Mouse (Mus musculus) gastrocnemius, adult 8-10 months (tissue): Measurements from ENCODE around the gene Gipr. TPM values are rescaled to one million over a fixed set of nuclear protein-coding genes. Genes with fewer than 3 reads are reported as not detected.

Experiments used
- DNase-seq, 2 experiments: peaks; one replicate each; pipeline ENCODE4 v3.0.0; 2022; ENCODE audit warnings: low spot score in 2 of 2
- total RNA-seq, 4 experiments: library from RNA; stranded (reverse); gene quantifications; 2 replicates each; pipeline ENCODE4 v1.2.4; 2022

Gene Gipr
- total RNA-seq, 4 experiments from 2014 or later: 0.13 TPM; not detected in 3

GRCm38 (mm10) chr7:19148875-19149541 is 16.9 kb downstream of the Gipr start, which contains the start of gene Qpctl:
Qpctl (minus strand) TSS chr7:19149291.
- DNase-seq: peak; percentile 96 to 98

DNA sequence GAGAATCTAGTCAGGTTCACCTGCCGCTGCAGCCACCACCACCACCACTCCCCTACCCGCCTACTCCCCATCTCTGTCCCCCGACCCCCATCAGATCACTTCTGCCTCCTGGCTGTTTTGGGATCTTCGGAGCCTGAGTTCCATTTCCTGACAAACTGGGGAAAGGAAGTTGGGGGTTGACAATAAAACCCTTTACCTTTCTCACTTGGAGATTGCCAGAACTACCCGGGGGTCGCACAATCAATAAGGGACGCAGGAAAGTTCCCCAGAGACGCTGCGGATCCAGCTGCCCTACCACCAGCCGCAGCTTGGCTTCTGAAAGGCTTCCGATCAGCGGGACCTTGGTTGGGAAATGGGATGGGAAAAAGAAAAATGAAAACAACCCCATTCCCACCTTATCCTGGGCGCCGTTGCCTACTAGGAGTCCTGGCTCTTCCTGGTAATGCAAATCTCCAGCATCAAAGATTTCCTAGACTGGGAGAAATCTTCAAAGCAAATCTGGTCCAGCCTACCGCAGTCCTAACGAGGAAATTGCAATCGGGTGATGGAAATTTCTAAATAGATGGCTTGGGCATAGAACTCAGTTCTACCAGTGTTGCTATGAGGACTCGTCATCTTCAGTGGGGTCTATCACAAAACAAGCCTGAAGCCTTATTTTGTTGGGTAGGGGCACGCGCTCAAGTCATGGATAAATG is 17.6 kb downstream of the Gipr start:
- DNase-seq: no peak

DNA sequence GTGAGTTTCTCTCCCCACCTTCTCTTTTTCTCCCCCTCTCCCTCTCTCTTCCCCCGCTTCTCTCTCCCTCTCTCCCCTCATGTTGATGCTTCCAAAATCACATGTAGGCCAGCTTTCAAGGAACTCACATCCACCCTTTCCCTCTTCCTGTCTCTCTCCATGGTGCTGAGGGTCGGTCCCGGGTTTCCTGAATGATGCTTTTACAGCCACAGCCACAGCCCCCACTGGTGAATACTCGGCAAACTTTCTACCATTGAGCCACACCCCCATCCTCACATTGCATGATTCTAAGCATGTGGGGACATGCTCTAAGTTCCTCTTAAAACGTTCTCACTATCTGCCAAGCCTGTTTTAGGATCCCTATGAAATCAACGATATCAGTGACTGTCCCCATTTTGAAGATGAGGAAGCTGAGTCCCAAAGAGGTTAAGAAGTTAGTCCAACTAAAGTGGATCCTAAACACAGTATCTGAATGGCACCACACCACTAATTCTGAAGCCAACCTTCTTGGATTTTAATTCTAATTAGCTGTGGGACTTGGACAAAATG is 18.4 kb downstream of the Gipr start:
- DNase-seq: no peak

- no peak for DNase-seq
These were observed 19.1 kb downstream of the Gipr start for GRCm38 (mm10) chr7:19146793-19147192.

- peak in 1 of 2 experiments; percentile 40 for DNase-seq
These were observed 28.5 kb downstream of the Gipr start for GRCm38 (mm10) chr7:19137380-19137779.

GRCm38 (mm10) chr7:19136673-19137334 is 29.1 kb downstream of the Gipr start:
- no peak for DNase-seq

- no peak for DNase-seq
These were observed 29.8 kb downstream of the Gipr start for GRCm38 (mm10) chr7:19136168-19136567.

DNA sequence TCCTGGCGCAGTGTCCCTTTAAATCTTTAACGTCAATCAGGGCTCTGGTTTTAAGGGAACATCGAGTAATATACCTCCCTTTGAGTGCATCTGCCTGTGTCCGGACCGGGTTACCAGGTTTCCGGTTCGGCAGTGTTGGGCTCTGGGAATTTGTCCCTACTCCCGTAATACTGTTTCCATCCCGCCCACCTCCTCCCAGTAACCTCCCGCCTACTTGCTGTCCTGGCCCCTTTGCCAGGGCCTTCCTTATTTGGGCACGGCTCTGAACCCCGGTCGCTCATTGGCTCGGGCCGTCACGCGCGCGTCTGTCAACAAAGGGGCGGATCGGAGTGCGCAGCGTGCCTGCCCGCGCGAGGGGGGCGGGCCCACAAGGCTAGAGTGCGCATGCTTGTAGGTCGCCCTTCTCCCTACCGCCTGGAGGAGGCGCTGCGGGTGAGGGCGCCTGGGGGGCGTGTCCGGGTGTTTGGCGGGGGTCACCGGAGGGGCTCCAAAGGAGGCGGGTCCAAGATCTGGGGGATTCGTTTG is 34.5 kb downstream of the Gipr start:
- DNase-seq: peak; percentile 97 to 99

- no peak for DNase-seq
These were observed 35.3 kb downstream of the Gipr start for GRCm38 (mm10) chr7:19130657-19131056.

- no peak for DNase-seq
These were observed 36.5 kb downstream of the Gipr start for GRCm38 (mm10) chr7:19129396-19129795.

DNA sequence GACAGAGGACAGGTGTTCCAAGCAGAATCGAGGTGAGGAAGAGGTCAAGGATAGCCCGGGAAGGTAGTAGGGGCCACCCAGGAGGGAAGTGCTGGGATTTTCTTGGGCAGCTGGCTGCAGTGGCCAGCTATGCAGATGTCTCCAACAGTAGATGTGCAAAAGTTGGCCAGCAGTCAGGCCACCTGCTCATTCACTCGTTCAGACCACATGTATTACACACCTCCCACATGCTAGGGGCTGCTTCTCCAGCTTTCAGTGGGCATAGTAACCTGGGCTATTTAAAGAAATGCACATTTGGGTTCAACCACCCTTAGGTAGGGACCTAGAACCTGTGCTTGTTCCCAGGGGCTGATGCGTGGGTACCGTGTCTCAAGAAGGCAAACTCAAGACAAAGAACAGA is 38.2 kb downstream of the Gipr start:
- no peak for DNase-seq

DNA sequence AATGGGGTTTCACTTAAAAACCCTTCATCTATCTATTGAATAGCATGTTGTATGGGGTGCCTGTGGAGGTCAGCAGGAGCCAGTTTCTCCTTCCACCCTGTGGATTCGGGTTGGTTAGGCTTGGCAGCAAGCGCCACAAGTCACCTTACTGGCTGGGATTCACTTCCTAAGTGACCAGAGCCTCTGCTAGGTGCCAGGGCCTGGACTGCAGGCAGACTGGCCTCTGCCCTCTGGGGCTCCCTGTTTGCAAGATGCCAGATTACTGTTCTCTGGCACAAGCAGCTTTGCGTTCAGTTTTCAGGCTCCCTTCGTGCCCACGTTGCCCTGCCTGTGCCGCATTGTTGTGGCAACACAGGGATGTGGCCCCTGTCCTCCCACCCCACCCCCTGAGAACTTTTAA is 41.2 kb downstream of the Gipr start:
- DNase-seq: no peak

GRCm38 (mm10) chr7:19121686-19122085 is 44.2 kb downstream of the Gipr start:
- no peak for DNase-seq

DNA sequence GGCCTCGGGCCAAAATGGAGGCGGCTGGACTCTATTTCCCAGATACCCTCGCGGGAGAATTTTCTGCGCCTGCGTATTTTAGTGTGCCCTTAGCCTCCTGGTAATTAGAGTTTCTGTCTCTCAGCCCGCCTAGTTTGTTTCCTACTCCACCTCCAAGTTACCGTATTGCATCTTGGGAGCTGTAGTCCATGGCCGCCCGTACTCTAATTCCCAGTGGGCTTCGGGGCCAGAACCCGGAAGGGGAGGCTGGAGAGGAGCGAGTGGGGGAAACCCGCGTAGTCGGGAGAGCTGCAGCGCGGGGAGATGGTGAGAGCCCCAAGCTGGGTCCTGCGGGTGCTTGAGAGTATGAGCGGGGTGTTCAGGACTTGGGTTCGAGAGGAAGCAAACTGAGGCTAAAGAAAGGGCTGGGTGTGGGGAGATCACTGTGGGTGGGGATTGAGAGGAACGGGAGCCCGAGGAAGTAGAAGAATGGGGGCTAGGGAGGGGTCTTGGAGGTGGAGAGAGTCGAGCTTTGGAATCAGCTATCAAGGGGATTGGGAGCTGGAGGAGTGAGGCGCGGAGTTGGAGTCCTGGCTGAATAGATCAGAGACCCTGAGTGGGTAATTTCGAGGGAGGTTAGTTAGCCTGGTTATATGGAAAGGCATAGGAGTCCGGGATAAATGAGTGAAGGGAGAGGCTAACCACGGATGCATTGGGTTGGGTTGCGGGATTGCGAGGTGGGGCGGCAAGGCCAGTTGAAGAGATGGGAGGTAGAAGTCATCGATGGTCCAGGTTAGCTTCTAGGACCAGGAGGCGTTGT is 46.1 kb downstream of the Gipr start, which contains the start of gene Fbxo46:
Gene Fbxo46, plus strand, starts transcription at position 229 of the 799 bp plus-strand sequence.
- peak; percentile 84 to 89 for DNase-seq

DNA sequence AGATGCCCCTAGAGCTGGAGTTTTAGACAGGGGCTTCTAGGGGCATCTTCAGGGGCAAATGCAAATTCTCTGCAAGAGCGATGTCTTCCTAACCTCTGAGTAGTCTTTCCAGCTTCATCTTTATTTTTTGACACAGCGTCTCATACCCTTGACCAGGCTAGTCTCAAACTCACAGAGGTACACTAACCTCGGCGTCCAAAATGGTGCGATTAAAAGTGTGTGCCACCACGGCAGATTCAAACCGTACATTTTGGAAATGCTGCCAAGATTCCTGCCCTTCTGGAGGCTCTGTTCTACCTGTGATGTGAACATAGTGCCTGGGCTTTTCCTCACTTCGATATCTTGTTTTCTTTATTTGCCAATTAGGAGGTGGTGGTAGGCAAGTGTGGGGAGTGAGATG is 46.8 kb downstream of the Gipr start:
- DNase-seq: no peak

- DNase-seq: peak in 1 of 2 experiments; percentile 40
These were observed 47.7 kb downstream of the Gipr start, which contains the start of gene Gm4969 for GRCm38 (mm10) chr7:19118028-19118771. Gm4969 (minus strand) TSS chr7:19118368.

- DNase-seq: no peak
These were observed 56.4 kb downstream of the Gipr start for GRCm38 (mm10) chr7:19109565-19109964.

DNA sequence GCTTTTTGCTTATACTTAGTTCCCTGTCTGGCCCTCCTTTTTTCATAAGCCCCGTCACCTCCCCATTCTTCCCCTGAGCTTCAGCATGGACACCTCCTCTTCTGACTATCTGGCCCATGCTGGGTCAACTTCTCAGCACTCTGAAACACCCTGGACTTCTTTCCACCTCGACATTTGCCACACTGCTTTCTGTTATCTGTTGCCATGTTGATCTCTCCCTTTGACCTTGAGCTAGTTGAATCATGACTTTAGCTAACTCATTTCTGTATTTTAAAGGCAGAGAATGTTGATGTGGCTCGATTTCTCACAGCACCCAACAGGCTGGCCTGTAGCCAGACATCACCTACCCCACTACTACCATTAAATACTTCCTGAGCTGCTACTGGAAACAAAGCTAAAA is 58.5 kb downstream of the Gipr start:
- DNase-seq: no peak
